Mouse (Mus musculus) macrophage (primary cell): ENCODE measurements around the gene Mettl16. TPM values are rescaled to one million over a fixed set of nuclear protein-coding genes. Genes with fewer than 3 reads are reported as not detected.
"Not testable (repeated sequence)": the region's sequence is repeated elsewhere in the genome, so short reads cannot be mapped to it uniquely, and the experiment has no call there.

ENCODE experiments used
- H3K27ac ChIP-seq: fragments of 350-480 bp; formaldehyde crosslinking; 2 replicates; pipeline ENCODE4 v1.9.0; 2021
- H3K36me3 ChIP-seq: fragments of 350-480 bp; formaldehyde crosslinking; 2 replicates; pipeline ENCODE4 v1.9.0; 2021; ENCODE audit errors: inconsistent target
- H3K4me3 ChIP-seq: fragments of 350-480 bp; formaldehyde crosslinking; 2 replicates; pipeline ENCODE4 v1.9.0; 2021; ENCODE audit errors: inconsistent target
- H3K79me2 ChIP-seq: fragments of 350-480 bp; formaldehyde crosslinking; 2 replicates; pipeline ENCODE4 v1.9.0; 2021; ENCODE audit errors: inconsistent target
- WGBS: methylation state at CpG from one replicate; pipeline ENCODE4 v1.1.7; 2026; ENCODE audit warnings: inconsistent platforms; ENCODE audit not compliant: missing documents; 5-methylcytosine and 5-hydroxymethylcytosine counted together
- polyA plus RNA-seq: library from polyadenylated mRNA; stranded (reverse); fragments of 250-400 nt; gene quantifications from 3 replicates; pipeline ENCODE4 v1.2.4, GENCODE M21; 2018; ENCODE audit warnings: inconsistent platforms

The Mettl16 gene
- polyA plus RNA-seq, 1 experiment from 2014 or later: 15.0 TPM

GRCm38 (mm10) chr11:74811027-74811426, 40.4 kb downstream of the Mettl16 start:
- H3K36me3 ChIP-seq: not testable (repeated sequence)
- WGBS: 93% methylated on average over 3 of the region's 3 CpGs

DNA sequence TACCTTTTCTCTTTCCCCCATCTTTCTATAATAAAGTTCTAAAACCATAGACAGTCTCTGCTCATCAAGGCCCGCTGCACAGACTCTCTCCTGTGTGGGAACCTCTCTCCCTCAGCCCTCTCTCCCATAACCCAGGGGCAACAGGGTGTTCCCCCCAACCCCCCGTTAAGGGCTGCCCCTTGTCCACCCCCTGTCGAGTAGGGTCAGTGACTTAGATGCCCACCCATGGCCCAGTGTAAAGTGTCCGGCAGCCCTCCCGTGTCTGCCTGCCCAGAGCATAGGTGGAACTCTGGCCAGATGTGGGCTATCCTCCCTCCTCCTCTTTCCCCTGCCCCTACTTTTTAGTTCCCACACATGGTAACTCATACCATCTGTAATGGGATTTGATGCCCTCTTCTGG, 40.9 kb downstream of the Mettl16 start:
- H3K27ac ChIP-seq: no peak overlapping the region

More at GRCm38 (mm10) chr11:74811027-74811426, 40.4 kb downstream of the Mettl16 start:
- not testable (repeated sequence) for H3K27ac ChIP-seq, H3K79me2 ChIP-seq, H3K4me3 ChIP-seq

GRCm38 (mm10) chr11:74815795-74816194, 45.2 kb downstream of the Mettl16 start:
- Histone ChIP-seq H3K27ac (no peak overlapping the region), H3K36me3 (peaks cover 7% of the 10 kb centered on the region; the same call in 1 of the 2 replicates), H3K79me2 (no peaks in the 10 kb centered on the region), H3K4me3 (no peak overlapping the region)

More for the DNA sequence above, 40.9 kb downstream of the Mettl16 start:
- H3K36me3 ChIP-seq: no peaks in the 10 kb centered on the region
- no peaks in the 10 kb centered on the region for H3K79me2 ChIP-seq
- H3K4me3 ChIP-seq: no peak overlapping the region
- WGBS: 94% methylated on average over 3 of the region's 5 CpGs

DNA sequence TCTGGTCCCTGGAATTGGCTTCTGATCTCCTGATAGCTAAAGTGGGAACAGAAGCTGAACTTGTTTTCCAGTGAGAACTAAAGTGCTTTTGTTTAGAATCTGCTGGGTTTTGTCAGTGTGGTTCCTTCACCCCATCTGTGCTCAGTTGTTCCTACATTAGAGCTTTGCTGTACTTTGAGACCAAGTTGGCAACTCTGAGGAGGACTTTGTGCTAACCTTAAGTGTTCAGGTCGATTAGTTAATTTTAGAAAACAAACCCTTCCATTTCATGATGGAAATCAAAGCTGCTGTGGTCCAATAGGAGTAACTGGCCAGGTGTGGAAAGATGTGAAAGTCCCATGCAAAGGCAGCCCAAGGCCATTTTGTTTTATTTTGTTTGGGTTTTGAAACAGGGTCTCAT, 50.3 kb downstream of the Mettl16 start:
- 94% methylated on average over 1 of the region's 1 CpGs for WGBS

DNA sequence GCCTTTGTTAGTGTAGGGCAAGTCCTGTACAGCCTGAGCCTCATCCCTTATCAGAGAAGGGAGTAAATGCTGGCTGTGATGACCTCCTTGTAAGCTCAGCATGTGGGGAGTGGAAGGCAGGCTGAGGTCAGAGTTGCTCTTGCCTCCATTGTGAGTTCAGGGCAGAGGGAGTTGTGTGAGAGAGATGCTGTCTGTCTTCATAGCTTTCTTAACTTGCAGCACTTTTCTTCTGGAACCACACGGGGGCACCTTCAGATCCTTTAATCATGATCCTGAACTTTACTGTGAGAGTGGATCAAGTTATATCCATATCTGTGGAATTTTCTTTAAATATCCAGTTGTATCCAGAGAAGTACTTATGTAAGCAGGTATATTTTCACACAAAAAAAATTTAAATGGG, 50.8 kb downstream of the Mettl16 start:
- H3K79me2 ChIP-seq: no peaks in the 10 kb centered on the region
- peaks cover 7% of the 10 kb centered on the region; the same call in 1 of the 2 replicates for H3K36me3 ChIP-seq
- no peak overlapping the region for H3K4me3 ChIP-seq
- WGBS: 50% methylated on average over 1 of the region's 1 CpGs
- no peak overlapping the region for H3K27ac ChIP-seq

More for the DNA sequence above, 50.3 kb downstream of the Mettl16 start:
- no peak overlapping the region for H3K4me3 ChIP-seq
- H3K79me2 ChIP-seq: no peaks in the 10 kb centered on the region
- H3K27ac ChIP-seq: no peak overlapping the region
- peaks cover 7% of the 10 kb centered on the region; the same call in 1 of the 2 replicates for H3K36me3 ChIP-seq

GRCm38 (mm10) chr11:74822746-74823440, 52.3 kb downstream of the Mettl16 start:
- Histone ChIP-seq H3K36me3 (no peaks in the 10 kb centered on the region; the same call in 1 of the 2 replicates), H3K79me2 (no peaks in the 10 kb centered on the region), H3K27ac (no peak overlapping the region), H3K4me3 (no peak overlapping the region)
- WGBS: 91% methylated on average over 7 of the region's 7 CpGs

DNA sequence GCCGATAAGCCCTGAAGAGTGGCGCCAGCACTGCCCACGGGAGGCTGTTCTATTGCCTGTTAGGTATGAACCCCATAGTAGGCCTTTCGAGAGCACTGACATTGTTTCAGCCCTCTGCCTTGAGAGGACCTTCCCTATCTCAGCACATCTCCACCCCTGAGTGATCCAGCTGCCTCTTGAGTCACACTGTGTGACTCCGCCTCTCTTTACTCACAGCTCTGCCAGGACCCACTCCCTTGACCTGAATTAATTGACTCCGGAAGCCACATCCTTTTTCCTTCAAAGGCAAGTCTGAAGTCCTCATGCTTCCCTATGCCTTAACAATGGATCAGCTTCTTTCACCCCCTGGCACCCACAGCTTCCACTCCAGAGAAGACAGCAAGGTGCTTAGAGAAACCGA, 55.5 kb downstream of the Mettl16 start:
- Histone ChIP-seq H3K36me3 (no peaks in the 10 kb centered on the region), H3K79me2 (no peaks in the 10 kb centered on the region), H3K4me3 (no peak overlapping the region), H3K27ac (peak overlapping the region; percentile 98)
- WGBS: 73% methylated on average over 6 of the region's 7 CpGs

DNA sequence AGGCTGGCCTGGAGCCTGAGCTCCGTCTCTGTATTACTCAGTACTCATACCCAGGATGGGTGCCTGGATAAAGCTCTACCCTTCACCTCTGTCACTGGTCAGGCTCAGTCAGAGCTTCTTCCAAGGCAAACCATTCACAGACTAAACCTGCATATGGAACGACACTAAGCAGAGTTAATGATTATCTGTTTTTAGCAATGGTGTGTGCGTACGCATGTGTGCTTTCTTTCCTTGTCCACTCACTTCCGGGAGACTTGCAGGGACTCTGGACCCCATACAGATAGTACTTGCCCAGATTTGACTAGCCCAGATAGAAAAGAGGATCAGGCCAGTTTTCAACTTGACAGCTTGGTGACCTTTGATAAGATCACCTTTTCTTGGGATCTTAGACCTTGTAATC, 56.1 kb downstream of the Mettl16 start:
- Histone ChIP-seq H3K27ac (peak overlapping the region; percentile 98), H3K36me3 (no peaks in the 10 kb centered on the region), H3K79me2 (no peaks in the 10 kb centered on the region), H3K4me3 (no peak overlapping the region)
- 87% methylated on average over 5 of the region's 5 CpGs for WGBS

DNA sequence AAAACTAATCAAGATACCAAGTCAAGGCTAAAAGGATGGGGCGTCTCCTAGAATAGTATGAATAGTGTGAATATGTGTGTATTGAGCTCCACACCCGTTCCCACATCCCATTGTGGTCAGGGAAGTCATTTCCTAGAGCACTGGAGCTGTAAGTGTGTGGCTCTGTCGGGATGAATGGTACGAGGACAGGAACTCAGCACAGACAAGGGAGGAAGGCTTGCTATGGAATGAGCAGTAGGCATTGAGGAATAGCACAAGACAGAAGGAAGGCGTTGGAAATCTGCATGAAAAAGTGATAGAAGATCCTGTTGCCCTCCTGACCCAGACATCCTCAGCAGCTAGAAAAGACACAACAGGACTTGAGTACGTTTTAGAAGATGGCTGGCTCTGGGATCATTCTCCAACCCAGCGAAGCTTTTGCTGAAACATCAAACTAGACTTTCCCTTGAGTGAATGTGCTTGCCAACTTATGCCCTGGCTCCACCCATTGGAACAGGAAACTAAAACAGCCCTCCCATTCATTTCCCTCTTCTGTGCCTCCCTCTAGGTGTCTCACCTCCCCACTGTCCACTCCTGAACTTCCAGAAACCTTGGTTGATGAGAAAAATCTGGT, 57.3 kb downstream of the Mettl16 start:
- peak overlapping the region; percentile 98 for H3K27ac ChIP-seq
- H3K4me3 ChIP-seq: no peak overlapping the region
- 49% methylated on average over 7 of the region's 7 CpGs for WGBS
- no peaks in the 10 kb centered on the region for H3K36me3 ChIP-seq
- peaks cover 5% of the 10 kb centered on the region for H3K79me2 ChIP-seq

GRCm38 (mm10) chr11:74828404-74828931, 57.8 kb downstream of the Mettl16 start:
- 58% methylated on average over 2 of the region's 2 CpGs for WGBS
- no peaks in the 10 kb centered on the region for H3K36me3 ChIP-seq
- peaks cover 11% of the 10 kb centered on the region for H3K79me2 ChIP-seq
- H3K27ac ChIP-seq: peak overlapping the region; percentile 98
- H3K4me3 ChIP-seq: no peak overlapping the region

DNA sequence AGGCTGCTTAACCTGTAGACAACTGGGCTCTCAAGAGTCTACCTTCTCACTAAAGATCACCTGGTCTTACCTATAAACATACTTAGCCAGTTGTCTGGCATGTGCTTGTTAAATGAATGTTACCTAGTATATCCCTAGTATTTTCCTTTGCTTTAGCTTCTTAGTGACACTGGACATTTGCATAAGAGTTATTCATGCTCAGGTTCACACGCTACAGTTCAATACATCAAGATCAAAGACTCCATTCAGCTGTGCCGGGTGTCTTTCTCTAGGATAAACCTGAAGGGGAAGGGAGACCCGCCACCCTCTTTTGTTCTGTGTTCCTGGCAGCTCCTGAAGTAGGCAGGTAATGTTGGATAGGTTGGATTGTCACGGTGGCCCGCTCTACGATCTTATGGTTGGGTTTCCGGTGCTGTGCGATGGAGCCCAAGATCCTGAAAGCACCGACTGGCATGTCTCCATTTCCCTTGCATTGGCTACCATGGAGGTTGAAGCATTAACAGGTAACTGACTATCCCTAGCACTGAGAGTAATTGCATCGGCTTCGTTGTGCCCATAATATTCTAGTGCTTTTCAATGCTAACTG, 58.4 kb downstream of the Mettl16 start:
- 32% methylated on average over 11 of the region's 11 CpGs for WGBS
- peak overlapping the region; percentile 98 for H3K27ac ChIP-seq
- H3K36me3 ChIP-seq: no peaks in the 10 kb centered on the region
- H3K4me3 ChIP-seq: peak overlapping the region; percentile 50
- H3K79me2 ChIP-seq: peaks cover 17% of the 10 kb centered on the region

DNA sequence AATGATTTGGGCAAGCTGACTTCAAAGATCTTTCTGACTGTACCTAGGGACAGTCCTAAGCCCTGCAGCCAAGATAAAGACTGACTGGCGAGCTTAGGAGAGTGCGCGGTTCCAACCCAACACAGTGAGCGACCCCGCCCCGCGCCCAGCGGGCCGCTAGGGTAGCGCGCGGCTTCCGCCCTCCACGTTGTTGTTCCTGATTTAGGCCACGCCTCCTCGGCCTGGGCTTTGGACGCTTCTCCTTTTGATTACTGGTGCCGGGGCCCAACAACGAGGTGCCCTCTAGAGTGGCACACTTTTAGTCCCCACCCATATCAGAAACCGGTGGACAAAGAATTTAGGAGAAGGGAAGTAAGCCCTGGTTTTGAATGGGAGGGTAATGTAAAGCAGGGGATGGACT, 59.2 kb downstream of the Mettl16 start:
- 0% methylated on average over 16 of the region's 20 CpGs for WGBS
- no peaks in the 10 kb centered on the region for H3K36me3 ChIP-seq
- H3K79me2 ChIP-seq: peaks cover 24% of the 10 kb centered on the region
- peak overlapping the region; percentile 98 for H3K27ac ChIP-seq
- peak overlapping the region; percentile 50 for H3K4me3 ChIP-seq

DNA sequence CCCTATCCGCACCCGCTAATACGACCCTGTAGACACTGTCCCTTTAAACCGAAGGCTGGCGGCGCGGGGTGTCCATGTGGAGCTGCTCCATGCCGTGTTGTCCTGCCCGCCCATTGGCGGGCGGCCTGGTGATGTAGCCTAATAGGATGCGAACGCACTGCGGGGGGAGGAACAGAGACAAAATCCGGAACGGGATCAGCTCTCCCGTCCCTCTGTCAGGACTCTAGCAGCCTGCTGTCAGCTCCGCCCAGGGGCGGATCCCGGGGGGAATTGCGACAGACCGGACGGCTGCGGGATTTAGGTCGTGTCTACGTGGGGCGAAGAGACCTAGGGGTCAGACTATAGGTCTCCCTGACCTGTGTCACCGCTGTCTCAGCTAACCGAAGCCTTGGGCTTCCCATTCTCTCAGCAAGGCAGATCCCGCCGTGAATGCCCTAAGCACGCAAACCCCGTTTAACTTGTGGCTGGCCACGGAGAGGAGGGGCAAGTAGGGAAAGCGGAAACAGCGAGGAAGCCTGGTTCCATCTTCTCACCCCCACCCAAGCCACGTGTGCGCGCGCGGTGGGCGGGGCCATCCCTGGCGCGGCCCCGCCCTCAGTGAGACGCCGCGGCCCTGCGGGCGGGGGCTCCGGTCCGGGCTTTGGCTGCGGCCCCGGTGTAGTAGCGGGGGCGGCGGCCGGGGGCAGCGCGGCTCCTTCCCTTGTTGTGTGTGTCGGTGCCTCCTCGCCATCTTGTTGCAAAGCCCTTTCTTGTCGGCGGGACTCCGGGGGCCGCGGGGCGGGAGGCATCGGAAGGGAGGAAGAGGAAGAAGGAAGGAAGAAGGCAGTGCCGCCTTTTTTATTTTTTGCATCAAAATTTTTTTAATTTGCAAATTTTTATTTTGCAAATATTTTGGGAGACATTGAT, 59.9 kb downstream of the Mettl16 start, which contains the start of gene Mnt:
Mnt (plus strand) TSS at position 665 of the 906 bp plus-strand sequence.
- Histone ChIP-seq H3K4me3 (peak within 1 kb of the TSS; percentile 96), H3K79me2 (peaks cover 31% of the 10 kb centered on the region), H3K27ac (peak within 1 kb of the TSS; percentile 98), H3K36me3 (no peaks in the 10 kb centered on the region)
- WGBS: under 1% methylated on average over 62 of the region's 70 CpGs

GRCm38 (mm10) chr11:74831191-74831605, 60.6 kb downstream of the Mettl16 start:
- Histone ChIP-seq H3K4me3 (peak overlapping the region; percentile 96), H3K27ac (peak overlapping the region; percentile 98), H3K79me2 (peaks cover 38% of the 10 kb centered on the region), H3K36me3 (no peaks in the 10 kb centered on the region)
- WGBS: 1% methylated on average over 35 of the region's 35 CpGs
